Mouse (Mus musculus) embryonic fibroblast, embryonic 13.5 days (primary cell): ENCODE data around the gene Magi2.

Experiments
- CTCF ChIP-seq: IDR thresholded peaks from 2 replicates; pipeline ENCODE4 v1.5.1; 2011; ENCODE audit warnings: mild to moderate bottlenecking, control low read depth, low read length, moderate library complexity, borderline replicate concordance; ENCODE audit not compliant: insufficient read depth
- POLR2A ChIP-seq: IDR thresholded peaks from 2 replicates; pipeline ENCODE4 v1.6.1; 2011; ENCODE audit warnings: low read depth, mild to moderate bottlenecking, control low read depth, low read length, moderate library complexity

DNA sequence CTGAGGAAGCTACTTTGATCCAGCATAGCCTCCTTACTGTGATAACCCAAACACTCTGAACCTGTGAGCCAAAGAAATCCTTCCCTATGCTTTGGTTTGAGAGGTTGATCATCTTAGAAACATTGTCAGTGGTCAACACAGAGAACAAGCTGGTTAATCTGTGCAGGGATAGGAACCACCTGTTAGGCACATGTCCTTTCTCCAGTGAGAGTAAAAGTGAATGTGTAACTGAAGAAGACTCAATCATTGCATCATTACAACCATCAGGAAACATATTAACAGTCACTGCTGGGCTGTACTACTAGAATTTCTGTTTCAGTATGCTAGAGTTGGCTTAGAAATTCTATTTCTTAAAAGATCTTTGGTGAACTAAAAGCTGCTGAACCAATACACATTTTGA, 558.5 kb downstream of the Magi2 start:
- TF ChIP-seq POLR2A (no peak), CTCF (no peak)
